8 mouse cellular contexts compared by ENCODE assay signal in genomic region chr14:25108101-25108652, GRCm38 (mm10).
A peak's percentile ranks its signal among the peaks of the same experiment; 100 is the strongest.
DNase-seq lines count a peak whose midpoint lies in the region; ATAC-seq and TF ChIP-seq lines count a peak whose summit lies in the region.

No protein-coding gene starts in this region.

- peak overlapping the region; percentile 72 for H3K9ac ChIP-seq in forebrain, embryonic 11.5 days (ENCODE audit: low read length)
- peak overlapping the region; percentile 43 for H3K9ac ChIP-seq in stomach, postnatal 0 days (ENCODE audit: low read length)

- WGBS in forebrain, embryonic 11.5 days, result 9% methylated on average over 17 of the region's 17 CpGs
- 12% methylated on average over 17 of the region's 17 CpGs for WGBS in kidney, adult 2 months
- 14% methylated on average over 17 of the region's 17 CpGs for WGBS in stomach, postnatal 0 days

- DNase-seq in layer of hippocampus, adult 2 months (ENCODE audit: low spot score in 2 of 2), result no peak
- DNase-seq in layer of hippocampus, adult 18-20 months (ENCODE audit: low spot score in 2 of 2), result no peak
- DNase-seq in forebrain, embryonic 11.5 days (ENCODE audit: low spot score), result peak; percentile 76
- peak; percentile 54 for DNase-seq in kidney, adult 2 months
- DNase-seq in lung, postnatal 14 days, result peak; percentile 17
- DNase-seq in stomach, postnatal 0 days (ENCODE audit: low spot score), result peak; percentile 27
- DNase-seq in gastrocnemius, adult 2 months, result no peak
- DNase-seq in left cerebral cortex, postnatal 36 days (ENCODE audit: low spot score in 2 of 2), result no peak

- H3K9me3 ChIP-seq in forebrain, embryonic 11.5 days (ENCODE audit: control insufficient read depth, low read length), result no peaks in the 10 kb centered on the region
- no peaks in the 10 kb centered on the region for H3K9me3 ChIP-seq in stomach, postnatal 0 days (ENCODE audit: control insufficient read depth, low read length)

- H3K4me3 ChIP-seq in layer of hippocampus, adult 2 months, result peak overlapping the region; percentile 11; the same call in 1 of the 2 replicates
- H3K4me3 ChIP-seq in forebrain, embryonic 11.5 days (ENCODE audit: low read depth, low read length), result no peak overlapping the region
- 0 out of 2 replicates have a peak overlapping the region, but pooled peaks have one; percentile 22 for H3K4me3 ChIP-seq in kidney, adult 2 months (ENCODE audit: insufficient read depth, low read depth, low read length)
- 0 out of 2 replicates have a peak overlapping the region, but pooled peaks have one; percentile 2 for H3K4me3 ChIP-seq in stomach, postnatal 0 days (ENCODE audit: low read depth, low read length)
- H3K4me3 ChIP-seq in gastrocnemius, adult 2 months, result no peak overlapping the region

- peak; percentile 40 for ATAC-seq in forebrain, embryonic 11.5 days (replicated peaks; ENCODE audit: low FRiP score)
- ATAC-seq in stomach, postnatal 0 days (ENCODE audit: low FRiP score, low TSS enrichment), result 0 out of 2 replicates have a peak, but pooled peaks have one; percentile 24

- H3K36me3 ChIP-seq in forebrain, embryonic 11.5 days (ENCODE audit: control insufficient read depth, insufficient read depth, low read length), result no peaks in the 10 kb centered on the region
- no peaks in the 10 kb centered on the region for H3K36me3 ChIP-seq in kidney, adult 2 months (ENCODE audit: control insufficient read depth, insufficient read depth, low read length)
- H3K36me3 ChIP-seq in stomach, postnatal 0 days (ENCODE audit: control insufficient read depth, insufficient read depth, low read length), result no peaks in the 10 kb centered on the region

- no peaks in the 10 kb centered on the region for H3K27me3 ChIP-seq in forebrain, embryonic 11.5 days (ENCODE audit: control insufficient read depth, insufficient read depth, low read length)
- H3K27me3 ChIP-seq in kidney, adult 2 months (replicated peaks; ENCODE audit: control insufficient read depth, insufficient read depth, low read length), result no peaks in the 10 kb centered on the region
- no peaks in the 10 kb centered on the region for H3K27me3 ChIP-seq in stomach, postnatal 0 days (ENCODE audit: control insufficient read depth, insufficient read depth, low read length)

- no peak for TF ChIP-seq EP300 in stomach, postnatal 0 days (optimal IDR thresholded peaks at IDR 0.05)

- no peak for TF ChIP-seq POLR2A in kidney, adult 2 months (IDR thresholded peaks at IDR 0.05; ENCODE audit: low read depth, low read length)

- H3K27ac ChIP-seq in layer of hippocampus, adult 2 months, result peak overlapping the region; percentile 51; the same call in 1 of the 2 replicates
- peak overlapping the region; percentile 97 for H3K27ac ChIP-seq in forebrain, embryonic 11.5 days (ENCODE audit: low read depth, low read length)
- H3K27ac ChIP-seq in kidney, adult 2 months (ENCODE audit: insufficient read depth, low read depth, low read length), result peak overlapping the region; percentile 94
- H3K27ac ChIP-seq in stomach, postnatal 0 days (replicated peaks), result 0 out of 2 replicates have a peak overlapping the region, but pooled peaks have one; percentile 2
- H3K27ac ChIP-seq in gastrocnemius, adult 2 months, result no peak overlapping the region

- H3K4me2 ChIP-seq in forebrain, embryonic 11.5 days (ENCODE audit: low read depth, low read length, severe bottlenecking), result peak overlapping the region; percentile 38
- H3K4me2 ChIP-seq in stomach, postnatal 0 days (replicated peaks; ENCODE audit: low read depth), result peak overlapping the region; percentile 39

- TF ChIP-seq CTCF in layer of hippocampus, adult 2 months (conservative IDR thresholded peaks at IDR 0.05), result no peak
- TF ChIP-seq CTCF in kidney, adult 2 months (conservative IDR thresholded peaks at IDR 0.05; ENCODE audit: insufficient read depth, insufficient read length, low read depth, low read length), result no peak
- TF ChIP-seq CTCF in stomach, postnatal 0 days (IDR thresholded peaks at IDR 0.05; ENCODE audit: low read depth), result no peak
- no peak for TF ChIP-seq CTCF in gastrocnemius, adult 2 months (IDR thresholded peaks at IDR 0.05)

- intact Hi-C loops in gastrocnemius, adult 2 months (cut with DNase I), result no loop called here
- intact Hi-C loops in left cerebral cortex, postnatal 36 days (cut with DNase I), result no loop called here

- peaks cover 24% of the 10 kb centered on the region; the same call in 1 of the 2 replicates for H3K4me1 ChIP-seq in forebrain, embryonic 11.5 days (replicated peaks; ENCODE audit: control insufficient read depth, insufficient read depth, low read length)
- H3K4me1 ChIP-seq in kidney, adult 2 months (ENCODE audit: control insufficient read depth, insufficient read depth, low read length), result peaks cover 31% of the 10 kb centered on the region
- H3K4me1 ChIP-seq in stomach, postnatal 0 days (replicated peaks; ENCODE audit: control insufficient read depth, insufficient read depth), result peaks cover 13% of the 10 kb centered on the region; the same call in 1 of the 2 replicates

Comparison
In these comparisons a context has a peak if more than half of its experiments do, and no peak if none do; other contexts are left out.
1. DNase-seq: peak in forebrain, embryonic 11.5 days (single experiment), kidney, adult 2 months (single experiment), lung, postnatal 14 days (single experiment) and stomach, postnatal 0 days (single experiment); none in layer of hippocampus, adult 2 months (0 of 2), layer of hippocampus, adult 18-20 months (0 of 2), gastrocnemius, adult 2 months (single experiment) and left cerebral cortex, postnatal 36 days (0 of 2).
2. H3K4me3 ChIP-seq: peak in layer of hippocampus, adult 2 months (single experiment), kidney, adult 2 months (single experiment) and stomach, postnatal 0 days (single experiment); none in forebrain, embryonic 11.5 days (single experiment) and gastrocnemius, adult 2 months (single experiment).